Mouse (Mus musculus): Measurements from ENCODE around the gene Ttll5.

The Ttll5 gene

GRCm38 (mm10) chr12:86049813-86050212 lies 225.4 kb downstream of the Ttll5 start:
- DNase-seq (ENCODE audit: low read depth, low spot score): no peak

- DNase-seq (ENCODE audit: low read depth, low spot score): no peak
Observed at GRCm38 (mm10) chr12:86051477-86051876, 227.0 kb downstream of the Ttll5 start.

- no peak for DNase-seq (ENCODE audit: low read depth, low spot score)
Observed at GRCm38 (mm10) chr12:86055306-86055705, 230.8 kb downstream of the Ttll5 start.

DNA sequence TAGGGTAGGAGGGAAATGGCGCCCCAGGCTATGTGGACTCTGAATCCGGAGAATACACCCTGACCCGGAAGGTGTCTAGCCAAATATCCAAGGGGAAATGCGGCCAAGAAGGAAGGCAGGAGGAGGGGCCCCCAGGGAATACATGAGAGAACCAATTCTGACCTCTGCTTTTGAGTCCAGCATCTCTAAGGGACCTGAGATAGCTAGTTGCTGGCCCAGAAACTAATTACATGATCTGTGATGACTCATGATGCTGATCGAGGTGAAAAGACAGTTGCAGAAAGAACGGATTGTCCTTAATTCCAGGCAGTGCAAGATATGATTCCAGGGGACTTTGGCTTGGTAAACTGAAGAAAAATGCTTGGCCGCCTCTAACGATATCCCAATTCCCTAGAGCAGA lies 232.5 kb downstream of the Ttll5 start:
- DNase-seq (ENCODE audit: low read depth, low spot score): no peak

DNA sequence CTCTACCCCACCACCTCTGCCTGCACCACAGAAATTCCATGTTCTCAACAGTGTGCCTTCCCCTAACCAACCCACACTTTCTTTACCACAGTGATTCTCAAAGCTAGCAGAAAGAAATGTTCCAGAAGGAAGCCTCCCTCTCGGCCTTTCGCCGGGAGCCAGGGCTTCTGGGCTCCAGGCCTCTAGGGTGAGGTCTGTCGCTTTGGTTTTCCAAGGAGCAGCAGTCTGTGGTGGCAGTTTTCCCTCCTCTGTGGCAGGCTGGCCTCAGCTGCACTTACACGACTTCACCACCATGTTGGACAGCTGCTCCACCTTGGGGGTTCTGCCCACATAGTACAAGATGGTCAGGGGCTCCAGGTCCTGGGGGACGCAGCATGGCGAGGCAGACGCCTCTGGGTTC lies 233.1 kb downstream of the Ttll5 start:
- DNase-seq (ENCODE audit: low read depth, low spot score): no peak

DNA sequence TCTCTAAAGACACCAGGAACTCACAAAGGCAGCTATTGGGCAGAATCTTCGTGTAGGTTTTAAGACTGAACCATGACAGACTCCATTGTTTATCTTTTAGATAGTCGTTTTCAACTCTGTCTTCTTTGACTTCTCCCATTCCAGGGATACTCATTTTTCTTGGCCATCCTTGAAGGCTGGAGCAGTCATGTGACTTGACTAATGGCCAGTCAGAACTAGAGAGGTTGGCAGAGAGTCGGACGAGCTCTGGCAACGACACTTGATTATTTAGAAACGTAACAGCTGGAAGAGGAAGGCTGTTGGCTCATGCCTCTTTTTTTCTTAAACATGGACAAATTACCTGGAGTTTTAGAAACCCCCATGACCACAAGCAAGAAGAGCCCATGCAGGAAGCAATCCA lies 234.9 kb downstream of the Ttll5 start:
- no peak for DNase-seq (ENCODE audit: low read depth, low spot score)

GRCm38 (mm10) chr12:86064796-86065195 lies 240.3 kb downstream of the Ttll5 start:
- no peak for DNase-seq (ENCODE audit: low read depth, low spot score)

GRCm38 (mm10) chr12:86071432-86071831 lies 247.0 kb downstream of the Ttll5 start:
- DNase-seq (ENCODE audit: low read depth, low spot score): no peak

DNA sequence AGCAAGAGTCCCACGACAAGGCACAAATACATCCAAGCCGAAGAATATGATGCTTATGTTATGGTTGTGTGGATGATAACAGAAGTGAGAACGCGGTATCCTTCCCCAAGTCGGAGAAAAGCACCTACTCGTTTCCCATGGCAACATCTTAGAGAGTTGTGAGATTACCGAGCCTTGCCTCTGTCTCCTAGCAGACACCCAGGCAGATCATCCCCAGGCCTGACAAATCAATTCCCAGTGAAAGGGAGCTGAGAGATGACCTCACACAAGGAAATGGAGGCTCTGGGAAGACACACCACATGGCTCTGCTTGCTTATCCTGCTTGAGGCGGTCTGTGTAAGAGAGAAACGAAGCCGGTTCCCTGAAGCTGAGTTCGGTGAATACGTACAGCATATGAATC lies 250.2 kb downstream of the Ttll5 start:
- no peak for DNase-seq (ENCODE audit: low read depth, low spot score)

DNA sequence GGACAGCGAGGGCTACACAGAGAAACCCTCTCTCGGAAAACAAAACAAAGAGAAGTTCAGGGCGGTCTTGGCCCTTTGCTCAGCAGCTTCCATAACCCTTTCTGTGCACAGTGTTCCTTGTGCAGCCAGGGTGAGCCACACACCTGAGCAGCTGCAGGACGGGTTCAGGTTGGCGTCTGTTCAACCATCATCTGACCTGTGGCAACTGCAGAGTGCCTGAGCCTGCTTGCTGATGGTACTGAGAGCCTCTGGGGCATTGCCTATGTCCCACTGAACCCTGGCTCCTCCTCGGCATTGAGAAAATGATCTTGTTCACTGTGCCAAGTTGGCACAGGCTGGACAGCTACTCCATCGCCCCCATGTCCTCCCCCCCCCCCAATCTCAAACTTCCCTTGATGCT lies 250.9 kb downstream of the Ttll5 start:
- DNase-seq (ENCODE audit: low read depth, low spot score): no peak

DNA sequence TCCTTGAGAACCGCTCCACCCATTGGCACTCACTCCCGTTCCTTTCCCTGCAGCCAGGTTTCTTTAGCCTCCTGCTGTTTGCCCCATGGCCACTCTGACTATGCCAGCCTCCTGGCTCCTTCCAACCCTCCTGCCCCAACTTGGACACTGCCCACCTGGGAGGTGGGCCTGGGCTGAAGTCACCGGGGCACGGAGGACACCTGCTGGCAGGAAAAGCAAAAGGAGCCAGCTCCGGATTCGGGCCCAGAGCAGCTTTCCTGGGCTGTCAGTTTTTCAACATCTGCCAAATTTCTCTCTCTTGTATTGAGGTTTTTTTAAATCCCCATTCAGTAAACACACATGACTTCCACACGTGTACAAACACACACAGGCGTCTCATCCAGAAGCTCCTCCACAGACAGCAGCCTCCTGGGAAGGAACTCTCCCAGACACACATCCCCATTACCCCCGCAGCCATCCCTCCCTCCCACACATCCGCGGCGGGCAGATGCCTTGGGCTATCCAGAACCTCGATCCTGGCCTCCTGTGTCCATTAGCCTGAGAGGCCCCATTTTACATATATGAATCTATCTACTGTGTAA lies 252.0 kb downstream of the Ttll5 start:
- no peak for DNase-seq (ENCODE audit: low read depth, low spot score)

DNA sequence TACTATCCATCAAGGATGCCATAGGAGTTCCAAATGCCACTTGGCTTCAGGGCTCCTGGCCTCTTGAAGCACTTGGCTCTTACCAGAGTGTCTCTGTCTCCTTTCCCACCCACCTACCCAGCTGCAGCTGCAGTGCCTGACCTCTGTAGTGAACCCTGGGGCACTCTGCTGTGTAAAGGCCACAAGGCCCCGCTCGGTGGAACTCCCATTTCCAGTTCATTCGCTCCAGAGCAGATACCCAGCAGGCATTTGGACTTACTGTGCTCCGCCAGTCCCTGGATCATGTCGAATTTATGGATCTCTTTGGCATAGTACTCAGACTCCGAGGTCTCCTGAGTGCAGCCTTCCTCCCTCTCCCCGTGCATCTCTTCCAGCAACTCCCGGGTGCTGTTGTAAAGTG lies 252.9 kb downstream of the Ttll5 start:
- DNase-seq (ENCODE audit: low read depth, low spot score): no peak

DNA sequence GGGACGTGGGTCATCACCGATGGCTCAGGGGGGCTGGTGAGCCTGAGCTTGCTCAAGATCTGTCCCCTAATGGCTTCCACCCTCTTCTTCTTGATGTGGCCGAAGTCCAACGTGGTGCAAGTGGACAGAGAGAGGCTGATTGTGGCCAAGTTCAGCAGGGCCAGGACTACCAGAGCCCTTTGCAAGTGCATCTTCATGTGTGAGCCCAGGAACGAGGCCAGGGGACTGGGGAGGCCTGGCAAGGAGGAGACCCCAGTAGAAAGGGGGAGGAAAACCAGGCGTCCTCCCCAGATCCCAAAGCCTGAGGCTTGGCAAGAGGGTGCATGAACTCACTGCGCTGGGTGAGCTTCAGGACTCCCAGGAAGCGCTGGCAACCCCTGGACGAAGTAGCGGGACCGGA lies 253.3 kb downstream of the Ttll5 start:
- no peak for DNase-seq (ENCODE audit: low read depth, low spot score)

- no peak for DNase-seq (ENCODE audit: low read depth, low spot score)
Observed at GRCm38 (mm10) chr12:86078176-86078552, 253.7 kb downstream of the Ttll5 start.

DNA sequence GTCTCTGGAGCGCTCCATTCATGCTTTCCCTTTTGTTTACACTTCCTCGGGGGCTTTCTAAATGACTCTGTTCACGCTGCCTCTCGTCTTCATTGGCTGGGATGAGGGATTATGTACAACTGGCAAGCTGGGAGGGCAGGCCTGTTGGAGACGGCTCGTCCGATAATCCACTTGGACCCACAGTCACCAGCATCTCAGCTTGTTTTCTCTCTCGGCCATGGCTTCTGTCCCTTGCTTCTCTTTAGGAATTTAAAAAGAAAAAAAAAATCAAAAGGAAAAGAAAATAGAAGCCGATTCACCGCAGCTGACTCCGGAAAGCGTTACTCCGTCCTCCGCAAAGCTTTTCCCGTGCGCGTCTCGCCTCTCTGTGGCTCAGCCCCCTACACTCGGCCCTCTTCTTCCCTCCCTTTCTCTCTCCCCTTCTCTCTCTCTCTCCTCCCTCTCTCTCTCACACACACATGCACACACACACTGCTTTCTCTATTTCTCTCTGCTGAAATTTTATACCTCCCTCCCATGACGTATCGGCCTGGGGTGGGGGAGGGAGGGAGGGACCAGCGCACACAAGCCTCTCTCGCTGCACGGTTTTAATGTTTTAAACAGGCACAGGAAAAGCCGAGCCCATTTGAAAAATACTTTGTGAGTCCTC lies 254.2 kb downstream of the Ttll5 start, which contains the start of gene Tgfb3:
TSS of gene Tgfb3 (minus strand) at position 489 of the 649 bp plus-strand sequence.
- DNase-seq (ENCODE audit: low read depth, low spot score): no peak

DNA sequence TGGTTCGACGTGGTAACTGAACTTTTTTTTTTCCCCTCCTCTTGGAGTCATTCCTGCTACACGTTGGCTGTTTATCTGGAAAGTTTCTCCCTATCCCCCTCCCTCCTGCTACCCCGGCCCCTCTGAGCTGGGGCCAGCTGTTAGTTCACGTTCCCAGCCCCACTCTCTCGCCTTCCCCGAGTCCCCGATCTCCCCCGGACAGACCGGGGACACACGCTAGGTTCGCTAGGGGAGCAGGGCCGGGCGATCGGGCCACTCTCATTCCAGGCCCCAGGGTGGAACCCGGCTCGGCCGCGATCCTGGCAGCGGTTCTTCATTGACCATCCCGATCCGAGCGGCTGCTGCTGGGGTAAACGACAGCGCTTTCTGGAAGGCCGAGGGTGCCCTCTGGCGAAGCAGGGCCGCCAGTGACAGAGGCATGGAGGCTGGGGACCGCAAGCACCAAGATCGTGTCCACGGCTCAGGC lies 254.8 kb downstream of the Ttll5 start:
- DNase-seq (ENCODE audit: low read depth, low spot score): peak; percentile 57

DNA sequence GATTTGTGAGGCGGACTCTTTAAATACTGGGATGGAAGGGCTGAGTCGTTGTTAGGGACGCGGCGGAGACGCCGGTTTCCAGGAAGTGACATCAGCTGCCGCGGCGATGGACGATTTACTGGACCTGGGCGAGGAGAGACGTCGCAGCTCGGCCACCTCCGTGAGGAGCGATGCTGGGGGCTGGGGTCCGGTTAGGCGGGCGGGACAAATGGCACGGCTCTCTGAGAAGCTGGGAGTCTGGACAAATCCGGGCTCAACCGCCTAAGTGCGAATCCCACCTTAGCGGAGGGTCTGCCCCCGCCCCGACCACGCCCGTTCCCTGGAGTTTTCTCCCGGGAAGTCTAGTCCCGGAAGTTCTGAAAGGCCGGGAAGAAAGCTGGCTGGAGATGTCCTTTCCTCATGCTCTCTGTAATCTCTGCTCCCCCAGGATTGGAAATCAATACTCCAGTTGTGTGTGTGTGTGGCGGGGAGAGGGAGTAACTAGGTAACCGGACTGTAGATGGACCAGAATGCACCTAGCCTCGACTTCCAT lies 258.1 kb downstream of the Ttll5 start, which contains the start of gene Ift43:
TSS of gene Ift43 (plus strand) at position 61 of the 532 bp plus-strand sequence.
- DNase-seq (ENCODE audit: low read depth, low spot score): no peak

GRCm38 (mm10) chr12:86085873-86086272 lies 261.4 kb downstream of the Ttll5 start:
- DNase-seq (ENCODE audit: low read depth, low spot score): no peak

DNA sequence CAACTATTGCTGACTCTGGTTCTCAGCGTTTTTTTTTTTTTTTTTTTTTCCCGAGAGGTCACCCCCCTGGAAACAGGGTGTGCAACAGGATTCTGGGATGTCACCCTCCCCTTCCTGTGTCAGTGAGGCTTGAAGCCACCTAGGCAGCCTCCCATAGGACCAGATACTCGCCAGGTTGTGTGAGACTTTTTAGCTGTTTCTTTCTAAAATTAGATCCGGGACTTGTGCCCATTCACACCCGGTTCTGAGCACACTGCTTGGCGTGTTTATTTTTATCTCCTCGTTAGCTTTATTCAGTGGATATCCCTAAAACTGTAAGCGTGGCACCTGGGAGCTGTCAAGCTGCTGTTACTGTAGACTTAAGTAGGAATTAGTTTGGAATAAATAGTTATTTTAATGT lies 262.1 kb downstream of the Ttll5 start:
- no peak for DNase-seq (ENCODE audit: low read depth, low spot score)

GRCm38 (mm10) chr12:86088042-86088441 lies 263.6 kb downstream of the Ttll5 start:
- no peak for DNase-seq (ENCODE audit: low read depth, low spot score)

GRCm38 (mm10) chr12:86090764-86091163 lies 266.3 kb downstream of the Ttll5 start:
- no peak for DNase-seq (ENCODE audit: low read depth, low spot score)

DNA sequence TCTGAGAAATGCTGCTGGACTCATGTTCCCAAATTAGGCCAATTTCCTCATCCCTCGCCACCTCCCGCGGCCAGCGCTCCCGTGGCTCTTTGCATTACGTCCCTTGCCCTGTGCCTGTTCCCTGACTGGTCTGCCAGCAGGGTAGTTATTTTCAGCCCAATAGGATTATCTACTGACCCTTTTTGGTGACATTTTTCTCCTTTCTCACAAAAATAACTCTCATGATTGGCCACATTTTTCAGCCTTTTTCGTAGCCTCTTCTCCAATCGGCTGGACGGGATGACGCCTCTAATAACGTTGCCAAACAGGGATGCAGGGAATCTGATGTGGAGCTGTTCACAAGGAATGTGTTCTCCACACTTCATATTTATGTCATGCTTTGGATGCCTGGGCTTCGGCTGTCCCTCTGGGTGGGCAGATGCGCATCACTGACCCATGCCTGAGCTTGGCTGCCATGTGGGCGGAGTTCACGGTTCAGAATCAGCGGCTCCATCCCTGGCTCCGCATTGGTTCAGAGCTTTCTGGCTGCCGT lies 267.2 kb downstream of the Ttll5 start:
- no peak for DNase-seq (ENCODE audit: low read depth, low spot score)

GRCm38 (mm10) chr12:86094075-86094474 lies 269.6 kb downstream of the Ttll5 start:
- DNase-seq (ENCODE audit: low read depth, low spot score): no peak

Data from WW6 (cell line).